Mouse (Mus musculus) heart, adult 2 months (tissue): ENCODE results near the gene Adgrg7. TPM values are rescaled to one million over a fixed set of nuclear protein-coding genes. Genes with fewer than 3 reads are reported as not detected.

Experiments used
- DNase-seq, 2 experiments: peaks; one replicate each; pipeline ENCODE4 v3.0.0; 2021
- H3K27ac ChIP-seq: fragments of 200-600 bp; 2 replicates; pipeline ENCODE4 v1.8.1; 2022
- H3K27me3 ChIP-seq: fragments of 200-500 bp; 2 replicates; pipeline ENCODE4 v1.6.1; 2012; ENCODE audit warnings: mild to moderate bottlenecking, low read length, inconsistent platforms, mixed read lengths; ENCODE audit not compliant: control insufficient read depth, insufficient read depth
- H3K36me3 ChIP-seq: fragments of 200-500 bp; 2 replicates; pipeline ENCODE4 v1.6.1; 2012; ENCODE audit warnings: low read length, inconsistent platforms; ENCODE audit not compliant: control insufficient read depth, insufficient read depth
- H3K4me1 ChIP-seq: fragments of 200-500 bp; 2 replicates; pipeline ENCODE4 v1.6.1; 2011; ENCODE audit warnings: low read length; ENCODE audit not compliant: control insufficient read depth, insufficient read depth
- H3K4me3 ChIP-seq: fragments of 200-600 bp; 2 replicates; pipeline ENCODE4 v1.8.1; 2022
- H3K79me2 ChIP-seq: fragments of 200-500 bp; replicated peaks from 2 replicates; pipeline ENCODE4 v1.6.1; 2012; ENCODE audit warnings: mild to moderate bottlenecking, inconsistent platforms, low read length, moderate library complexity, mixed read lengths; ENCODE audit not compliant: control insufficient read depth, insufficient read depth
- H3K9ac ChIP-seq: fragments of 200-500 bp; 2 replicates; pipeline ENCODE4 v1.6.1; 2012; ENCODE audit warnings: low read depth, mild to moderate bottlenecking, control low read depth, inconsistent platforms, low read length, mixed read lengths
- CTCF ChIP-seq: fragments of 200-600 bp; IDR thresholded peaks from 2 replicates; pipeline ENCODE4 v1.8.1; 2022; ENCODE audit warnings: antibody characterized with exemption, mild to moderate bottlenecking, moderate library complexity
- EP300 ChIP-seq: fragments of 200-500 bp; IDR thresholded peaks from 2 replicates; pipeline ENCODE4 v1.6.1; 2011; ENCODE audit warnings: low read depth, low read length, control low read depth; ENCODE audit not compliant: insufficient read depth
- POLR2A ChIP-seq: fragments of 200-500 bp; IDR thresholded peaks from 2 replicates; pipeline ENCODE4 v1.6.1; 2011; ENCODE audit warnings: mild to moderate bottlenecking, low read depth, low read length, control low read depth; ENCODE audit not compliant: insufficient read depth
- WGBS: fragments of 180-500 bp; shearing (Covaris S2); methylation state at CpG from one replicate; pipeline ENCODE4 v1.1.7; 2018; 5-methylcytosine and 5-hydroxymethylcytosine counted together
- intact Hi-C: fragments of 180-260 bp; cut with DNase I; formaldehyde crosslinking; loops from one replicate; pipeline ENCODE4 v1.15.1; 2025
- polyA plus RNA-seq: library from polyadenylated mRNA; depleted of rRNA; stranded (reverse); fragments of >200 nt; gene quantifications from 2 replicates; pipeline ENCODE4 v1.2.3, GENCODE M21; 2012
- total RNA-seq, 2 experiments: library from RNA; stranded (reverse); gene quantifications; 2 replicates each; pipeline ENCODE4 v1.2.3; 2021

Gene Adgrg7
- total and polyA plus RNA-seq, 3 experiments: not detected

- no peaks in the 10 kb centered on the region for H3K36me3 ChIP-seq
- H3K9ac ChIP-seq: no peak overlapping the region
- intact Hi-C loops: loop anchor here (2.0 kb wide), 2 partner anchors 120 to 292 kb away; no protein-coding TSS in a partner anchor
- no peak overlapping the region for H3K4me3 ChIP-seq
- no peak for DNase-seq
- H3K27me3 ChIP-seq: no peaks in the 10 kb centered on the region
- TF ChIP-seq POLR2A (no peak), CTCF (peak; percentile 84), EP300 (no peak)
- H3K4me1 ChIP-seq: no peaks in the 10 kb centered on the region
- 41% methylated on average over 2 of the region's 2 CpGs for WGBS
- H3K79me2 ChIP-seq: no peaks in the 10 kb centered on the region
- H3K27ac ChIP-seq: no peak overlapping the region
These were observed 4.8 kb upstream of the Adgrg7 start for GRCm38 (mm10) chr16:56800469-56800868.

DNA sequence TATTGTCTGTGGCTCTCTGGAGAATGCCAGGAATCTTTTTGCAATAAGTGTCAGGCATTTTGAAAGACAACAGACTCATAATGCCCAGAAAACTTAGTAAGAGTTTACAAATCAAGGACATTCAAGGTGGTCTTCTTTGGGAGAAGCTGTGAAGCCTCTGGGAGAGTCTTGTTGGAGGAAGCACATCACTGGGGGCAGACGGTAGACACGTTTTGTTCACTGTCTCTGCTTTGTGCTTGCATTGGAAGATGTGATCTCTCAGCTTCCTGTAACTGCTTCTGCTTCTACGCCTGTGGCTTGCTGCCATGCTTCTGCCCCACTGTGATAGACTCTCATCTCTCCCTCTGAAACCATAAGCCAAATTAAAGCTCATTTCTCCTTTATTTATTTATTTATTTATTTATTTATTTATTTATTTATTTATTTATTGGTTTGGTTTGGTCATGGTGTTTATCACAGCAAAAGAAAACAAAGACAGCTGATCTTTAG, 3.9 kb upstream of the Adgrg7 start:
- H3K27me3 ChIP-seq: no peaks in the 10 kb centered on the region
- 64% methylated on average over 3 of the region's 3 CpGs for WGBS
- H3K27ac ChIP-seq: no peak overlapping the region
- H3K9ac ChIP-seq: no peak overlapping the region
- H3K4me3 ChIP-seq: no peak overlapping the region
- no peak for DNase-seq
- H3K79me2 ChIP-seq: no peaks in the 10 kb centered on the region
- no peaks in the 10 kb centered on the region for H3K4me1 ChIP-seq
- TF ChIP-seq CTCF: no peak
- TF ChIP-seq POLR2A: no peak
- no peak for TF ChIP-seq EP300
- intact Hi-C loops: loop anchor here (2.0 kb wide), 2 partner anchors 121 to 293 kb away; no protein-coding TSS in a partner anchor
- H3K36me3 ChIP-seq: no peaks in the 10 kb centered on the region

GRCm38 (mm10) chr16:56798873-56799272, 3.2 kb upstream of the Adgrg7 start:
- Histone ChIP-seq H3K4me1 (no peaks in the 10 kb centered on the region), H3K4me3 (no peak overlapping the region), H3K27me3 (no peaks in the 10 kb centered on the region), H3K27ac (no peak overlapping the region), H3K36me3 (no peaks in the 10 kb centered on the region), H3K79me2 (no peaks in the 10 kb centered on the region), H3K9ac (no peak overlapping the region)
- WGBS: 39% methylated on average over 7 of the region's 7 CpGs
- intact Hi-C loops: no loop called here
- no peak for TF ChIP-seq EP300
- no peak for TF ChIP-seq CTCF
- no peak for TF ChIP-seq POLR2A
- no peak for DNase-seq

DNA sequence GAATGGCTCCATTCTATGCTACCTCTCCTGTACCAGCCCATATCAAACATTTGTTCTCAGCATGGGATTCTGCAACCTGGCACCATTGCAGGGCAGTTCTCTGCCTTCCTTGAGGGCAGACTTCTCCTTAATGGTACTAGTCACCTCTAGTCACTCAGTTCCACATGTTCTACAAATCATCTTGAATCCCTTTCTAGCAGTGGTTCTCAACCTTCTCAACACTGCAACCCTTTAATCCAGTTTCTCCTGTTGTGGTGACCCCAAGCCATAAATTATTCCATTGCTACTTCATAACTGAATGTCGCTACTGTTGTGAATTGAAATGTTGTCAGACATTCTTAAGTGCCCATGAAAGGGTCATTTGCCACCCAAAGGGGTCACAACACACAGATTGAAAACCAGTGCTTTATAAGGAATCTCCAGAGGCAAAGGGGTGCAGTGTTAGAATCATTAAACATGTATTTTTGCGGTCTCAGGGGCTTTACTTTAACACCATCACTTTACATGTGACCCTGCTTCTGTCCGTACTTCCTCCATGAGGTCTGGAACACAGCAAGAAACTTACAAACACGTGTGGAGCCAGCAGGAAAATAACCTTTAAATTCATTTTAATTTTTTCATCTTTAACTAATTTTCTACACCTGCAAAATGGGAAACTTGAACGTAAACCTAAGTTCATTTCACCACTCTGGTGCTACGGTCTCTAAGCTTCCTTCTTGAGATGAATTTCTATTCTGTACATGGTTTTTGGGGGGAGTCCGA, 1.1 kb downstream of the Adgrg7 start:
- no peak for DNase-seq
- Histone ChIP-seq H3K27ac (no peak overlapping the region), H3K4me3 (no peak overlapping the region), H3K79me2 (no peaks in the 10 kb centered on the region), H3K27me3 (no peaks in the 10 kb centered on the region; the same call in 1 of the 2 replicates), H3K4me1 (no peaks in the 10 kb centered on the region), H3K36me3 (no peaks in the 10 kb centered on the region), H3K9ac (no peak overlapping the region)
- TF ChIP-seq POLR2A (no peak), CTCF (no peak), EP300 (no peak)
- 78% methylated on average over 7 of the region's 7 CpGs for WGBS
- intact Hi-C loops: no loop called here

DNA sequence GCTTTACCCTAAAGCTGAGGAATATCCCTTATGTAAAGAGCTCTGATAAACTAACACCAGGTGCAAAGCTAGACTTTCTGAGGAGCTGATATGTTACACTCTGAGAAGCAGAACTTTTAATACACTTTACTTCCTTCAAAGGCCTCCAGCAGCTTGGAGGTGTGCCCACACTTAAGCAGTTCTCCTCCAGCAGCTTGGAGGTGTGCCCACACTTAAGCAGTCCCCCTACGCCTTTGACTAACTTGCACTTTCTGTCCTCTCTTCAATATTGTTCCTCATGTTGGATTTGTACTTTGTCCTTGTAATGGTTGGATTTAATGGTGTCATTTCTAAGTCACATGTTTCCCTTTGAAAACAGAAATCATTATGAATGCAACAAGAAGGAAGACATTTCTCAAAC, 1.9 kb downstream of the Adgrg7 start:
- Histone ChIP-seq H3K27me3 (no peaks in the 10 kb centered on the region; the same call in 1 of the 2 replicates), H3K36me3 (no peaks in the 10 kb centered on the region), H3K79me2 (no peaks in the 10 kb centered on the region), H3K27ac (no peak overlapping the region), H3K4me1 (no peaks in the 10 kb centered on the region), H3K4me3 (no peak overlapping the region), H3K9ac (no peak overlapping the region)
- no peak for DNase-seq
- intact Hi-C loops: no loop called here
- TF ChIP-seq CTCF: no peak
- TF ChIP-seq POLR2A: no peak
- TF ChIP-seq EP300: no peak
- 61% methylated on average over 1 of the region's 1 CpGs for WGBS

GRCm38 (mm10) chr16:56785943-56786342, 9.7 kb downstream of the Adgrg7 start:
- Histone ChIP-seq H3K4me1 (no peaks in the 10 kb centered on the region), H3K36me3 (no peaks in the 10 kb centered on the region), H3K4me3 (no peak overlapping the region), H3K79me2 (no peaks in the 10 kb centered on the region), H3K9ac (no peak overlapping the region), H3K27ac (no peak overlapping the region), H3K27me3 (no peaks in the 10 kb centered on the region)
- intact Hi-C loops: no loop called here
- WGBS: 84% methylated on average over 2 of the region's 2 CpGs
- TF ChIP-seq CTCF (no peak), EP300 (no peak), POLR2A (no peak)
- DNase-seq: no peak
